Mouse (Mus musculus) forebrain, embryonic 12.5 days (tissue): ENCODE data around the gene Gm8180. TPM values are rescaled to one million over a fixed set of nuclear protein-coding genes. Genes with fewer than 3 reads are reported as not detected.

ENCODE experiments used
- polyA plus RNA-seq: library from polyadenylated mRNA; unstranded; fragments of >200 nt; fragmentation: Nextera tagmentation; extraction: Ambion mirVana; gene quantifications from 2 replicates; pipeline ENCODE4 v1.2.1, GENCODE M21; 2016

Gm8180 gene
- polyA plus RNA-seq, 1 experiment from 2014 or later = not detected

Other genes with a start within 250 kb of the Gm8180 start
- gene Gm5799, start 241.2 kb downstream of the Gm8180 start, polyA plus RNA-seq = not detected in 2 replicates
- gene Gm17654, start 205.6 kb downstream of the Gm8180 start, polyA plus RNA-seq = not detected in 2 replicates
- gene Gm10375, start 176.7 kb downstream of the Gm8180 start, polyA plus RNA-seq = not detected in 2 replicates
- not detected in 2 replicates for gene Gm8165, start 107.5 kb downstream of the Gm8180 start, polyA plus RNA-seq
- 2.6 TPM in 2 replicates for gene Gm7324, start 86.9 kb downstream of the Gm8180 start, polyA plus RNA-seq
- gene Gm16506, start 57.3 kb downstream of the Gm8180 start, polyA plus RNA-seq = not detected in 2 replicates
- not detected in 2 replicates for gene Gm6526, start 36.9 kb downstream of the Gm8180 start, polyA plus RNA-seq
- not detected in 2 replicates for gene Ear1, start 90.8 kb upstream of the Gm8180 start, polyA plus RNA-seq
- not detected in 2 replicates for gene Ear10, start 138.8 kb upstream of the Gm8180 start, polyA plus RNA-seq
- 6.6 TPM in 2 replicates for gene Gm8113, start 140.6 kb upstream of the Gm8180 start, polyA plus RNA-seq
- not detected in 2 replicates for gene Ang5, start 172.3 kb upstream of the Gm8180 start, polyA plus RNA-seq
- gene Ang6, start 217.5 kb upstream of the Gm8180 start, polyA plus RNA-seq = not detected in 2 replicates